Mouse (Mus musculus): Measurements from ENCODE around the gene Aldh3b2. TPM values are rescaled to one million over a fixed set of nuclear protein-coding genes. Genes with fewer than 3 reads are reported as not detected.
A peak's percentile ranks its signal among the peaks of the same experiment; 100 is the strongest.

Aldh3b2 gene
- polyA plus RNA-seq, 1 experiment = 0.11 TPM

DNA sequence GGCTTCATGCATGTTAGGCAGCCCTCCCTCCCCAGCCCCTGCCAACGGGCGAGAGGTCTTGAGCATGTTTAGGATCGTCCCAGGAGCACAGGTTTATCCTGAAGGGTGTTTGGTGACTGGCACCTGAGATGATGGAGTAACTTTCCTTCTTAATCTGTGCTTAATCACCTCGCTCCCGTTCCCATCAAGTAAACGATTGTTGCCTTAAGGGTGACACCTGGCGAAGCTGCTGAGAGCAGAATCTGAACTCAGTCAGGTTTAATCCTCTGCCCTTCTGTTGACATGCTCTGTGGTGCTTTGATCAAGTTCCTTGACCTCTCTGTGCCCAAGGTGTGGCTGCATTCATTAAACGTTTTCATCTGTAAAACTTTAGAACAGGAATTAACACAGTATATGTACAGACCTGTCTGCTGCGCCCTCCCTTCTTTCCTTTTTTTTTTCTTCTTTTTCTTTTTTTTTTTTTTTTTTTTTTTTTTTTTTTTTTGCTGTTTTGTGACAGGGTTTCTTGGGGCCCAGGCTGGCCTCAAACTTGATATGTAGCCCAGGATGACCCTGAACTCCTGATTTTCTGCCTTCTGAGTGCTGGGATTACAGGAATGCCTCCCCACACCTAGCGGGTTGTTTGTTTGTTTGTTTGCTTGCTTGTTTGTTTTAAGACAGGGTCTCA lies 45.9 kb downstream of the Aldh3b2 start:
- TF ChIP-seq SRF (IDR thresholded peaks at IDR 0.05; ENCODE audit: control insufficient read depth, insufficient read length, low read depth) = no peak
- no peak for TF ChIP-seq MYOG (IDR thresholded peaks at IDR 0.05; ENCODE audit: control insufficient read depth in 1 of 3, insufficient read depth in 1 of 3, insufficient read length in 2 of 3, low read depth in 2 of 3)
- TF ChIP-seq CEBPB (IDR thresholded peaks at IDR 0.05; ENCODE audit: insufficient read depth, poor library complexity, severe bottlenecking) = no peak
- TF ChIP-seq REST (IDR thresholded peaks at IDR 0.05; ENCODE audit: insufficient read depth, insufficient read length) = no peak
- TF ChIP-seq TCF12 (IDR thresholded peaks at IDR 0.05; ENCODE audit: insufficient read depth, poor library complexity, severe bottlenecking) = no peak
- TF ChIP-seq MAX (IDR thresholded peaks at IDR 0.05; ENCODE audit: low read depth) = no peak
- TF ChIP-seq MYOD1 (IDR thresholded peaks at IDR 0.05; ENCODE audit: control insufficient read depth in 1 of 3, insufficient read length in 2 of 3, low read depth in 2 of 3) = no peak
- TF ChIP-seq USF1 (IDR thresholded peaks at IDR 0.05; ENCODE audit: low read depth) = no peak
- no peak for TF ChIP-seq E2F4 (IDR thresholded peaks at IDR 0.05; ENCODE audit: insufficient read depth)
- no peak for TF ChIP-seq TCF3 (IDR thresholded peaks at IDR 0.05; ENCODE audit: insufficient read length, low read depth)
- TF ChIP-seq POLR2AphosphoS2 (IDR thresholded peaks at IDR 0.05; ENCODE audit: insufficient read length, low read depth) = no peak
- no peak for TF ChIP-seq POLR2A (IDR thresholded peaks at IDR 0.05; ENCODE audit: insufficient read length, low read depth)
- H3K36me3 ChIP-seq (ENCODE audit: control insufficient read depth, insufficient read depth) = no peaks in the 10 kb centered on the region
- no peaks in the 10 kb centered on the region for H3K27me3 ChIP-seq (ENCODE audit: control insufficient read depth, insufficient read depth, insufficient read length)
- no peak overlapping the region for H3K4me3 ChIP-seq
- no peak overlapping the region for H3ac ChIP-seq (ENCODE audit: control insufficient read depth, insufficient read length)
- no peaks in the 10 kb centered on the region for H3K79me2 ChIP-seq (ENCODE audit: control insufficient read depth, insufficient read depth)
- no peak overlapping the region for H3K4me2 ChIP-seq (ENCODE audit: low read depth)

DNA sequence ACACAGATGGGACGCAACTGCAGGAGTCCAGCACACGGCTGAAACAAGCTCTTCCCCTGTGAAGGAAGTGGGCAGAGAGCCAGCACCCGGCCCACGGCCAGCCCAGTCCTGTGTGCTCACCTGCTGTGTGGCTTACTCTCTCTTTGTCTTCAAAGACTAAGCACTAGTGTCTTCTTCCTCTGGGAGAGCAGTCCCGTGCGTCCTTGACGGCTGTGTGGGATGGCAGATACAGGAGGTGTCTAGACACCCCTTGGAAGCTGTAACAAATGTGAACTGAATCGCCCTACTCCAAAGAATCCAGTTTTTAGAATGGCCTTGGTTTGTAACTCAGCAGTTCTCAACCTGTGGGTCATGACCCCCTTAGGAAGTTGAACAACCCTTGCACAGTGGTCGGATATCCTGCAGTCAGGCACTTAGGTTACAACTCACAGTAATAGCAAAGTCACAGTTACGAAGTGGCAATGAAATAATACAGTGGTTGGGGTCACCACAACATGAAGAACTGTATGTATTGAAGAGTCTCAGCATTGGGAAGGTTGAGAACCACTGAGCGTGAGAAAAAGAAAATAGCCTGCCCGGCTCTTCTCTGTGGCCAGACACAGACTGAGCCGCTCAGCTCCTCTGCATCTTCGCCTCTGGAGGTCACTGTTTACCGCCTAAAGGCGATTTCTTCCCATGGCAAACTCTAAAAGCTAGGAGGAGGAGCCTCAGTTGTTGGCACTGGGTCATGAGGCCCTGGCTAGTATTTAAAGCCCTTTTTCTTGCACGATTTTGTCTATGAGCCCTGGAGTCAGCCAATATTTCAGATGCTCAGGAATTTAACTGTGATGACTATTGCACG lies 46.8 kb downstream of the Aldh3b2 start:
- H3K4me2 ChIP-seq (ENCODE audit: low read depth) = peak overlapping the region; percentile 64
- TF ChIP-seq MAX (IDR thresholded peaks at IDR 0.05; ENCODE audit: low read depth) (no peak), TCF12 (IDR thresholded peaks at IDR 0.05; ENCODE audit: insufficient read depth, poor library complexity, severe bottlenecking) (no peak), POLR2AphosphoS2 (IDR thresholded peaks at IDR 0.05; ENCODE audit: insufficient read length, low read depth) (no peak), SRF (IDR thresholded peaks at IDR 0.05; ENCODE audit: control insufficient read depth, insufficient read length, low read depth) (no peak), MYOD1 (IDR thresholded peaks at IDR 0.05; ENCODE audit: control insufficient read depth in 1 of 3, insufficient read length in 2 of 3, low read depth in 2 of 3) (no peak), MYOG (IDR thresholded peaks at IDR 0.05; ENCODE audit: control insufficient read depth in 1 of 3, insufficient read depth in 1 of 3, insufficient read length in 2 of 3, low read depth in 2 of 3) (no peak)
- H3K27me3 ChIP-seq (ENCODE audit: control insufficient read depth, insufficient read depth, insufficient read length) = no peaks in the 10 kb centered on the region
- no peaks in the 10 kb centered on the region for H3K36me3 ChIP-seq (ENCODE audit: control insufficient read depth, insufficient read depth)
- H3K79me2 ChIP-seq (ENCODE audit: control insufficient read depth, insufficient read depth) = no peaks in the 10 kb centered on the region
- no peak overlapping the region for H3K4me3 ChIP-seq
- no peak overlapping the region for H3ac ChIP-seq (ENCODE audit: control insufficient read depth, insufficient read length)

GRCm38 (mm10) chr19:4023185-4023584 lies 51.1 kb downstream of the Aldh3b2 start:
- Histone ChIP-seq H3K27me3 (ENCODE audit: control insufficient read depth, insufficient read depth, insufficient read length) (no peaks in the 10 kb centered on the region), H3K79me2 (ENCODE audit: control insufficient read depth, insufficient read depth) (no peaks in the 10 kb centered on the region), H3K36me3 (ENCODE audit: control insufficient read depth, insufficient read depth) (no peaks in the 10 kb centered on the region), H3K4me3 (no peak overlapping the region), H3ac (ENCODE audit: control insufficient read depth, insufficient read length) (no peak overlapping the region), H3K4me2 (ENCODE audit: low read depth) (no peak overlapping the region)
- no peak for TF ChIP-seq POLR2AphosphoS2 (IDR thresholded peaks at IDR 0.05; ENCODE audit: insufficient read length, low read depth)
- TF ChIP-seq MYOD1 (IDR thresholded peaks at IDR 0.05; ENCODE audit: control insufficient read depth in 1 of 3, insufficient read length in 2 of 3, low read depth in 2 of 3) = no peak
- no peak for TF ChIP-seq MAX (IDR thresholded peaks at IDR 0.05; ENCODE audit: low read depth)
- TF ChIP-seq CEBPB (IDR thresholded peaks at IDR 0.05; ENCODE audit: insufficient read depth, poor library complexity, severe bottlenecking) = no peak
- no peak for TF ChIP-seq MYOG (IDR thresholded peaks at IDR 0.05; ENCODE audit: control insufficient read depth in 1 of 3, insufficient read depth in 1 of 3, insufficient read length in 2 of 3, low read depth in 2 of 3)
- TF ChIP-seq REST (IDR thresholded peaks at IDR 0.05; ENCODE audit: insufficient read depth, insufficient read length) = no peak

- Histone ChIP-seq H3K27me3 (ENCODE audit: control insufficient read depth, insufficient read depth, insufficient read length) (no peaks in the 10 kb centered on the region), H3ac (ENCODE audit: control insufficient read depth, insufficient read length) (no peak overlapping the region), H3K4me2 (ENCODE audit: low read depth) (no peak overlapping the region), H3K79me2 (ENCODE audit: control insufficient read depth, insufficient read depth) (no peaks in the 10 kb centered on the region), H3K36me3 (ENCODE audit: control insufficient read depth, insufficient read depth) (no peaks in the 10 kb centered on the region), H3K4me3 (no peak overlapping the region)
- TF ChIP-seq E2F4 (IDR thresholded peaks at IDR 0.05; ENCODE audit: insufficient read depth) (no peak), MYOD1 (IDR thresholded peaks at IDR 0.05; ENCODE audit: control insufficient read depth in 1 of 3, insufficient read length in 2 of 3, low read depth in 2 of 3) (no peak), TCF12 (IDR thresholded peaks at IDR 0.05; ENCODE audit: insufficient read depth, poor library complexity, severe bottlenecking) (no peak)
Measured at GRCm38 (mm10) chr19:4027576-4027975, 55.4 kb downstream of the Aldh3b2 start.

Other genes with a start within 250 kb of the Aldh3b2 start
- 8.0 TPM for gene Kmt5b, start 204.9 kb upstream of the Aldh3b2 start, polyA plus RNA-seq (2012; fragmentation: generic; extraction: Trizol)
- gene Chka, start 120.6 kb upstream of the Aldh3b2 start, polyA plus RNA-seq (2012; fragmentation: generic; extraction: Trizol) = 35.5 TPM
- 50.9 TPM for gene Tcirg1, start 65.2 kb upstream of the Aldh3b2 start, polyA plus RNA-seq (2012; fragmentation: generic; extraction: Trizol)
- gene Ndufs8, start 59.6 kb upstream of the Aldh3b2 start, polyA plus RNA-seq (2012; fragmentation: generic; extraction: Trizol) = 482 TPM
- 51.8 TPM for gene Aldh3b1, start 42.5 kb upstream of the Aldh3b2 start, polyA plus RNA-seq (2012; fragmentation: generic; extraction: Trizol)
- 4.0 TPM for gene Unc93b1, start 37.1 kb upstream of the Aldh3b2 start, polyA plus RNA-seq (2012; fragmentation: generic; extraction: Trizol)
- 1.2 TPM for gene Aldh3b3, start 13.7 kb upstream of the Aldh3b2 start, polyA plus RNA-seq (2012; fragmentation: generic; extraction: Trizol)
- gene Acy3, start 14.2 kb downstream of the Aldh3b2 start, polyA plus RNA-seq (2012; fragmentation: generic; extraction: Trizol) = 6.3 TPM
- gene Tbx10, start 20.4 kb downstream of the Aldh3b2 start, polyA plus RNA-seq (2012; fragmentation: generic; extraction: Trizol) = 0.04 TPM
- 36.9 TPM for gene Nudt8, start 28.3 kb downstream of the Aldh3b2 start, polyA plus RNA-seq (2012; fragmentation: generic; extraction: Trizol)
- 0.50 TPM for gene Gm49405, start 28.3 kb downstream of the Aldh3b2 start, polyA plus RNA-seq (2012; fragmentation: generic; extraction: Trizol)
- 2.5 TPM for gene Doc2g, start 31.0 kb downstream of the Aldh3b2 start, polyA plus RNA-seq (2012; fragmentation: generic; extraction: Trizol)
- 405 TPM for gene Ndufv1, start 40.5 kb downstream of the Aldh3b2 start, polyA plus RNA-seq (2012; fragmentation: generic; extraction: Trizol)
- gene Gstp1, start 65.7 kb downstream of the Aldh3b2 start, polyA plus RNA-seq (2012; fragmentation: generic; extraction: Trizol) = 768 TPM
- gene Gstp2, start 73.7 kb downstream of the Aldh3b2 start, polyA plus RNA-seq (2012; fragmentation: generic; extraction: Trizol) = 6.7 TPM
- gene Gstp3, start 87.2 kb downstream of the Aldh3b2 start, polyA plus RNA-seq (2012; fragmentation: generic; extraction: Trizol) = 0.25 TPM
- gene Cabp2, start 109.2 kb downstream of the Aldh3b2 start, polyA plus RNA-seq (2012; fragmentation: generic; extraction: Trizol) = not detected
- 148 TPM for gene Cdk2ap2, start 124.9 kb downstream of the Aldh3b2 start, polyA plus RNA-seq (2012; fragmentation: generic; extraction: Trizol)
- 42.3 TPM for gene Pitpnm1, start 127.7 kb downstream of the Aldh3b2 start, polyA plus RNA-seq (2012; fragmentation: generic; extraction: Trizol)
- 250 TPM for gene Aip, start 153.5 kb downstream of the Aldh3b2 start, polyA plus RNA-seq (2012; fragmentation: generic; extraction: Trizol)
- gene Gpr152, start 167.5 kb downstream of the Aldh3b2 start, polyA plus RNA-seq (2012; fragmentation: generic; extraction: Trizol) = not detected
- 0.10 TPM for gene Cabp4, start 171.7 kb downstream of the Aldh3b2 start, polyA plus RNA-seq (2012; fragmentation: generic; extraction: Trizol)
- 238 TPM for gene Coro1b, start 176.3 kb downstream of the Aldh3b2 start, polyA plus RNA-seq (2012; fragmentation: generic; extraction: Trizol)
- 4.9 TPM for gene Ptprcap, start 181.3 kb downstream of the Aldh3b2 start, polyA plus RNA-seq (2012; fragmentation: generic; extraction: Trizol)
- gene Rps6kb2, start 191.0 kb downstream of the Aldh3b2 start, polyA plus RNA-seq (2012; fragmentation: generic; extraction: Trizol) = 42.0 TPM
- gene Carns1, start 203.2 kb downstream of the Aldh3b2 start, polyA plus RNA-seq (2012; fragmentation: generic; extraction: Trizol) = 8.2 TPM
- 0.67 TPM for gene Tbc1d10c, start 219.0 kb downstream of the Aldh3b2 start, polyA plus RNA-seq (2012; fragmentation: generic; extraction: Trizol)
- gene Ppp1ca, start 219.7 kb downstream of the Aldh3b2 start, polyA plus RNA-seq (2012; fragmentation: generic; extraction: Trizol) = 702 TPM
- gene Rad9a, start 229.3 kb downstream of the Aldh3b2 start, polyA plus RNA-seq (2012; fragmentation: generic; extraction: Trizol) = 16.7 TPM
- 11.5 TPM for gene Clcf1, start 241.9 kb downstream of the Aldh3b2 start, polyA plus RNA-seq (2012; fragmentation: generic; extraction: Trizol)
- not detected for gene AC109138.7, start 242.0 kb downstream of the Aldh3b2 start, polyA plus RNA-seq (2012; fragmentation: generic; extraction: Trizol)

All from myocyte (in vitro differentiated cells).